Mouse (Mus musculus) kidney, embryonic 14.5 days (tissue): ENCODE data around the gene Rbm8a. TPM values are rescaled to one million over a fixed set of nuclear protein-coding genes. Genes with fewer than 3 reads are reported as not detected.

ENCODE experiments used
- ATAC-seq: fragments of 200-750 bp; cut with Nextera tagmentation; 2 replicates; pipeline ENCODE4 v1.8.0; 2017; ENCODE audit warnings: moderate number of reproducible peaks, mild to moderate bottlenecking, moderate TSS enrichment, moderate library complexity; ENCODE audit not compliant: low FRiP score, low TSS enrichment
- H3K27ac ChIP-seq: fragments of 300-500 bp; sonication (generic); 2 replicates; pipeline ENCODE4 v1.5.1; 2014; ENCODE audit warnings: low read depth, mild to moderate bottlenecking, low read length, moderate library complexity, mixed read lengths
- H3K27me3 ChIP-seq: fragments of 300-500 bp; sonication (generic); 2 replicates; pipeline ENCODE4 v1.6.1; 2014; ENCODE audit warnings: mild to moderate bottlenecking, low read length; ENCODE audit not compliant: control insufficient read depth, insufficient read depth
- H3K36me3 ChIP-seq: fragments of 300-500 bp; sonication (generic); 2 replicates; pipeline ENCODE4 v1.6.1; 2014; ENCODE audit warnings: low read length, mixed read lengths; ENCODE audit not compliant: control insufficient read depth, insufficient read depth
- H3K4me1 ChIP-seq: fragments of 300-500 bp; sonication (generic); 2 replicates; pipeline ENCODE4 v1.6.1; 2014; ENCODE audit warnings: low read length, mixed read lengths; ENCODE audit not compliant: control insufficient read depth, insufficient read depth
- H3K4me2 ChIP-seq: fragments of 300-500 bp; sonication (generic); replicated peaks from 2 replicates; pipeline ENCODE4 v1.6.1; 2014; ENCODE audit warnings: low read depth, mild to moderate bottlenecking, low read length
- H3K4me3 ChIP-seq: fragments of 300-500 bp; sonication (generic); 2 replicates; pipeline ENCODE4 v1.5.1; 2014; ENCODE audit warnings: mild to moderate bottlenecking, low read length
- H3K9ac ChIP-seq: fragments of 300-500 bp; sonication (generic); 2 replicates; pipeline ENCODE4 v1.6.1; 2014; ENCODE audit warnings: low read depth, mild to moderate bottlenecking, low read length, moderate library complexity
- H3K9me3 ChIP-seq: fragments of 300-500 bp; sonication (generic); 2 replicates; pipeline ENCODE4 v1.6.1; 2016; ENCODE audit warnings: low read length; ENCODE audit not compliant: control insufficient read depth
- WGBS: fragments of 180-500 bp; shearing (Covaris S2); extraction: QIAGEN DNeasy Blood & Tissue Kit; methylation state at CpG from one replicate; pipeline ENCODE4 v1.1.7; 2014; 5-methylcytosine and 5-hydroxymethylcytosine counted together
- polyA plus RNA-seq: library from polyadenylated mRNA; unstranded; fragments of >200 nt; fragmentation: Nextera tagmentation; extraction: Ambion mirVana; gene quantifications from 2 replicates; pipeline ENCODE4 v1.2.1, GENCODE M21; 2014

Rbm8a gene
- polyA plus RNA-seq, 1 experiment from 2014 or later: 167 TPM

DNA sequence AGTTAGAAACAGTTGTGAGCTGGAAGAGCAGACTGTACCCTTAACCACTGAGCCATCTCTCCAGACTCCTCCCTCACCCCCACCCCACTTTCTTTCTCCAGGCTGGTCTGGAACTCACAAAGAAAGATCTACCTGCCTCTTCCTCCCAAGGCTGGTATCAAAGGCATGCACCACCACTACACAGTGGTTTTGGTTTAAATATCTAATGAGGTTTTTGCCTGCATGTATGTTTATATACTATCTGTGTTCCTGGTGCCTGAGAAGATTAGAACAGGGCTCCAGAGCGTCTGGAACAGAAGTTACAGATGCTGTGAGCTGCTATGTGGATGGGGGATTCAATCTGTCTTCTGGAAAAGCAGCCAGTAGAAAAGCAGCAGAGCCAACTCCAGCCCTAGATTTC, 4.3 kb downstream of the Rbm8a start:
- H3K9ac ChIP-seq: no peak overlapping the region
- WGBS: 75% methylated on average over 1 of the region's 1 CpGs
- no peak overlapping the region for H3K4me2 ChIP-seq
- no peak overlapping the region for H3K27ac ChIP-seq
- no peak for ATAC-seq
- H3K27me3 ChIP-seq: no peaks in the 10 kb centered on the region
- peaks cover 45% of the 10 kb centered on the region for H3K36me3 ChIP-seq
- peaks cover 19% of the 10 kb centered on the region; the same call in 1 of the 2 replicates for H3K4me1 ChIP-seq
- no peaks in the 10 kb centered on the region for H3K9me3 ChIP-seq
- H3K4me3 ChIP-seq: no peak overlapping the region

DNA sequence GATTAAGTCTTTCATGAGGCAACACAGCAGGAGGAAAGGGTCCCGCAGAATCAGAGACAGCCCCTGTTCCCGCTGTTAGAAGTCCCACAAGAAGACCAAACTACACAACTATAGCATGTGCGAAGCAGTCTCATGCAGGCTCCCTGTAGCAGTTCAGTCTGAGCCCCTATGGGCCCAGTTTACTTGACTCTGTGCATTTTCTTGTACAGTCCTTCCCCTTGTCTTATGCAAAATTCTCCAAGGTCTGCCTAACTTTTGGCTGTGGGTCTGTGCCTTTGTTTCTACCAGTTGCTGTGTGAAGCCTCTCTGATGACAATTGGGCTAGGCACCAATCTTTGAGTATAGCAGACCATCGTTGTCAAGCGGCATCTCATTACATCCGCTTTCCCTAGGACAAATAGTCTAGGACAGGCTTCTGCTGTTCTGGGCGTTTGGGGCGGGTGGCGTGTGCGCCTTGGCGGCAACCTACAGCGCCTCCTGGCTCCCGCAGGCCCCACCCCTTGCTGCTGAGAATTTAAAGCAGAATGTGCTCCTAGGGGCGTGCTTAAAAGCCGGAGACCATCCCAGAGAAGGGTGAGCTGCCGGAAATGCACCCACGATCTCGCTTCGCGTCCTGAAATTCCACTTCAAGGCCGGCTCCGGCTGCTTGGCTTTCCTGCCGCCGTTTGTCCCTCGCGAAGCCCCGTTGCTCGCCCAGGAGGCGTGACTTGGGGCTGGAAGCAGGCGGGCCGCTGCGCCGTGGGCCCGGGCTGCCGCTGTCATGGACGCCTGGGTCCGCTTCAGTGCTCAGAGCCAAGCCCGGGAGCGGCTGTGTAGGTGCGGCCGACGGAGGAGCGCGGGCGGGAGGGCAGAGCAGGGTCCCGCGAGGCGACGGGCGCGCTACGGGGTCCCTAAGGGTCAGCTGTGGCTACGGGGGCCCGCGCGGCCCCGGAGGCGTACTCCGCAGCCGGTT, 5.5 kb downstream of the Rbm8a start, which contains the start of the genes Pex11b and Gm42957:
Gene Pex11b, plus strand, starts transcription at position 449 of the 952 bp plus-strand sequence.
Gene Gm42957, plus strand, starts transcription at position 547 of the 952 bp plus-strand sequence.
- Histone ChIP-seq H3K27me3 (no peaks in the 10 kb centered on the region), H3K9ac (peak within 1 kb of the TSS; percentile 92), H3K36me3 (peaks cover 51% of the 10 kb centered on the region), H3K4me3 (peak within 1 kb of the TSS; percentile 91), H3K4me2 (peak within 1 kb of the TSS; percentile 75), H3K9me3 (no peaks in the 10 kb centered on the region), H3K27ac (peak within 1 kb of the TSS; percentile 87), H3K4me1 (peaks cover 19% of the 10 kb centered on the region; the same call in 1 of the 2 replicates)
- 2% methylated on average over 60 of the region's 60 CpGs for WGBS
- peak; percentile 95 for ATAC-seq

DNA sequence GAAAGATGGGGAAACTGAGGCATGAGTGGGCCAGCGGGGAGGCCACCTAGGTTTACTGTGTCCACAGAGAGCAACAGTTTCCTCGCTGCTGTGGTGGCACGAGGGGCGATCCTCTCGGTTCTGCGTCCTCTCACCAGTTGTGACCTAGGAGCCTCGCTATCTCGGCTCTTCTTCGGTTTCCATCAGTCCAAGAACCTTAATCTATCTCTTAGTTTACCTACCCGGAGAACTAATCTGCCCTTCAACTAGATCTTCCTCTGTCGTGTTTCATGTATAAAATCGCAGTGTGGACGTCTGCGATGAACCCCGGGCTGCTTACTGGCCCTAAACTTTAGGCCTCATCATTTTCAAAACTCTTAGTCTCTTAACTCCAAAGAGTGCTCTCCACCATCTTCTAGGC, 6.2 kb downstream of the Rbm8a start:
- Histone ChIP-seq H3K4me2 (peak overlapping the region; percentile 75), H3K27ac (peak overlapping the region; percentile 87; the same call in 1 of the 2 replicates), H3K9me3 (no peaks in the 10 kb centered on the region), H3K4me1 (peaks cover 16% of the 10 kb centered on the region; the same call in 1 of the 2 replicates), H3K27me3 (no peaks in the 10 kb centered on the region), H3K9ac (peak overlapping the region; percentile 92), H3K36me3 (peaks cover 51% of the 10 kb centered on the region), H3K4me3 (peak overlapping the region; percentile 91)
- ATAC-seq: 0 out of 2 replicates have a peak, but pooled peaks have one; percentile 4
- 10% methylated on average over 15 of the region's 15 CpGs for WGBS

- ATAC-seq: no peak
- Histone ChIP-seq H3K4me1 (peaks cover 12% of the 10 kb centered on the region; the same call in 1 of the 2 replicates), H3K4me2 (peak overlapping the region; percentile 75), H3K36me3 (peaks cover 51% of the 10 kb centered on the region), H3K9me3 (no peaks in the 10 kb centered on the region), H3K27me3 (no peaks in the 10 kb centered on the region), H3K4me3 (peak overlapping the region; percentile 91), H3K9ac (peak overlapping the region; percentile 92), H3K27ac (no peak overlapping the region)
- WGBS: 69% methylated on average over 11 of the region's 11 CpGs
Observed at GRCm38 (mm10) chr3:96636448-96636847, 6.7 kb downstream of the Rbm8a start.

DNA sequence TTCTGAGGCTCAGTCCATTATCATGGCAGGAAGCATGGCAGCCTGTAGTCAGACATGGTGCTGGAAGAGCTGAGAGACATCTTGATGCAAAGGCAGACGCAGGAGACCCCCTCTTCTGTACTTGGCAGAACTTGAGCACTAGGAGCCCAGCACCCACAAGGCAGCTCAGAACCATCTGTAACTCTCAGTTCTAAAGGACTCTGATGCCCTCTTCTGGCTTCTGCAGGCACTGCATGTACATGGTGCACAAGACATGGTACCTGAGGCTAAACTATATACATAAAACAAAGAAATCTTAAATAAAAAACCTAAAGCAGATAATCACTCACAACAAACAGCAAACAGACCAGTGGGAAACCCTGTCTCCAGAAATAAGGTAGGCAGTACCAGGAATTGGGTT, 9.5 kb downstream of the Rbm8a start:
- 92% methylated on average over 1 of the region's 1 CpGs for WGBS
- no peak for ATAC-seq
- peaks cover 43% of the 10 kb centered on the region for H3K36me3 ChIP-seq
- H3K9me3 ChIP-seq: no peaks in the 10 kb centered on the region
- no peaks in the 10 kb centered on the region for H3K27me3 ChIP-seq
- no peak overlapping the region for H3K4me3 ChIP-seq
- no peak overlapping the region for H3K27ac ChIP-seq
- H3K4me2 ChIP-seq: no peak overlapping the region
- peaks cover 12% of the 10 kb centered on the region; the same call in 1 of the 2 replicates for H3K4me1 ChIP-seq
- no peak overlapping the region for H3K9ac ChIP-seq

GRCm38 (mm10) chr3:96645018-96645649, 15.4 kb downstream of the Rbm8a start, which contains the start of gene Itga10:
Gene Itga10 (plus strand): TSS chr3:96645584.
- Histone ChIP-seq H3K4me1 (no peaks in the 10 kb centered on the region), H3K27ac (no peak within 1 kb of the TSS), H3K4me3 (no peak within 1 kb of the TSS), H3K9ac (no peak within 1 kb of the TSS), H3K27me3 (no peaks in the 10 kb centered on the region), H3K36me3 (peaks cover 27% of the 10 kb centered on the region), H3K4me2 (no peak within 1 kb of the TSS), H3K9me3 (no peaks in the 10 kb centered on the region)
- ATAC-seq: peak; percentile 68
- 71% methylated on average over 7 of the region's 7 CpGs for WGBS

DNA sequence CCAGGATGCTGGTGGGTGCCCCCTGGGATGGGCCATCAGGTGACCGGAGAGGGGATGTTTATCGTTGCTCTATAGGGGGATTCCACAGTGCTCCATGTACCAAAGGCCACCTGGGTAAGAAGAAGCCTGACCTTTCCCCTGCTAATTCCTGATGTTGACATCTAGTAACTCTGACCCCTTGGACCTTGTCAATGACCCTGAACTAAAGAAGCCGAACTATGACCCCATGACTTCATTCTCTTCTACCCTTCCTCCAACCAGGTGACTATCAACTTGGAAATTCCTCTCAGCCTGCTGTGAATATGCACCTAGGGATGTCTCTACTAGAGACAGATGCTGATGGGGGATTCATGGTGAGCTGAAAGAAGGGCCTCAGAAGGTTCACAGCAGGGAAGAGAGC, 17.6 kb downstream of the Rbm8a start:
- 75% methylated on average over 3 of the region's 3 CpGs for WGBS
- Histone ChIP-seq H3K9me3 (no peaks in the 10 kb centered on the region), H3K9ac (no peak overlapping the region), H3K4me1 (no peaks in the 10 kb centered on the region), H3K4me2 (no peak overlapping the region), H3K36me3 (peaks cover 17% of the 10 kb centered on the region), H3K27me3 (no peaks in the 10 kb centered on the region), H3K27ac (no peak overlapping the region), H3K4me3 (no peak overlapping the region)
- ATAC-seq: no peak

DNA sequence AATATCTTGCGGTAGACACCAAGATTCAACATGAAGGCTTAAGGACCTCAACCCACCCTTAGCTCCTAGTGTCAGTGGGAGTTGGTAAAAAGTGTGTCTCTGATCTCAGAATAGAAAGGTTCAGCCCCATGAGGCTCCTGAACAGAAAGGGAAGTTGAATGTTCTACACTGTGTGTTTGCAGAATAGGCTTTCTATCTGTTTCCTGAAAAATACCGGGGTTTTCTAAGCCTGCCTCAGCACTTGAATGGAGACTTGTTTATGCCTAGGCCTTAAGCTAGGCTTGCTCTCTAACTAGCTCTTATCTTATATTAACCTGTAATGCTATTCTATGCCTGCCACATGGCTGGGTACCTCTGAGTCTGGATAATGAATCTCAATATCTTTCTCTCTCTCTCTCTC, 31.2 kb downstream of the Rbm8a start:
- 0 out of 2 replicates have a peak, but pooled peaks cover 4% of the 10 kb centered on the region for H3K4me1 ChIP-seq
- no peaks in the 10 kb centered on the region for H3K36me3 ChIP-seq
- H3K9me3 ChIP-seq: no peaks in the 10 kb centered on the region
- no peak overlapping the region for H3K4me2 ChIP-seq
- ATAC-seq: no peak
- no peaks in the 10 kb centered on the region for H3K27me3 ChIP-seq
- no peak overlapping the region for H3K27ac ChIP-seq
- 91% methylated on average over 2 of the region's 2 CpGs for WGBS
- H3K9ac ChIP-seq: no peak overlapping the region
- H3K4me3 ChIP-seq: no peak overlapping the region
